Mouse (Mus musculus) testis, adult 2 months (tissue): ENCODE measurements around the gene Npas1.

Experiments used
- CTCF ChIP-seq: fragments of 200-500 bp; IDR thresholded peaks from 2 replicates; pipeline ENCODE4 v1.5.1; 2012; ENCODE audit warnings: low read depth, mild to moderate bottlenecking, inconsistent platforms, low read length, moderate library complexity; ENCODE audit not compliant: control insufficient read depth, insufficient read depth, insufficient replicate concordance
- POLR2A ChIP-seq: fragments of 200-500 bp; IDR thresholded peaks from 2 replicates; pipeline ENCODE4 v1.6.1; 2012; ENCODE audit warnings: low read depth, mild to moderate bottlenecking, inconsistent platforms, low read length, moderate library complexity; ENCODE audit not compliant: control insufficient read depth

DNA sequence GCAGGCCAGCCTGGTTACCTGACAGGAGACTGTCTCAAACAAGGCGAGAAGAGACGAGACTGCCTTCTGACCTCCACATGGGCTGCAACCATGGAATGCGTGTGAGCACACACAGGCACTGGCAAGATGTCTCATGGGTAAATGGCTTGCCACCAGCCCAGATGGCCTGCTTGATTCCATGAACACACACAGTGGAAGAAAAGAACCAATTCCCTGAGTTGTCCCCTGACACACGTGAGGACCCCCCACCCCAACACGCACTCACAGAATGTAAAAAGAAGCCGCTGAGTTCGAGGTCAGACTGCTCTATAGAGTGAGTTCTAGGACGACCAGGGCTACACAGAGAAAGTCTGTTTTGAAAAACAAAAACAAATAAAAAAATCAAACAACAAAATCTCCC lies at the start of gene Npas1:
- TF ChIP-seq POLR2A (no peak), CTCF (no peak)
